Mouse (Mus musculus) induced T-regulatory cell, adult 2 months (primary cell): ENCODE data around the gene Mgp.
A peak's percentile ranks its signal among the peaks of the same experiment; 100 is the strongest.

ENCODE experiments used
- DNase-seq: peaks from one replicate; pipeline ENCODE4 v3.0.0-alpha.2; 2012; ENCODE audit warnings: low read depth

Gene Mgp

DNA sequence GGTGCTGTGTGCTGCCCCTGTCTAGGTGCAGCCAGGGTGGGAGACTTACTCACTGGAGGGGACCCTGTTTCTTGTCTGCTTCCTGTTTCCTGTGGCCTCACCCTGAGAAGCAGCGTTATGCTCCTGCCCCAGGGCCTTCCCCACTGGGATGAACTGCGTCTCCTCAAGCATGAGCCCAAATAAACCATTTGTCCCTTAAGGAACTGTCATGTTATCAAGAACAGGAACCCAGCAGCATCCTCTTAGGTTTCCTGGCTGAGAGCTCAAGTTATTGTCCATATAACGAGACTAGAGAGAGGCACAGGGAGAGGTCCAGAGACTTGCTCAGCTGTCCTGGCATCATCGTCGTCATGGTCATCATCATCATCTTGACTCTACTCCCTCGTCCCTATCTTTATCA is 25.4 kb downstream of the Mgp start:
- no peak for DNase-seq

GRCm38 (mm10) chr6:136848971-136849370 is 26.7 kb downstream of the Mgp start:
- peak; percentile 52 for DNase-seq

DNA sequence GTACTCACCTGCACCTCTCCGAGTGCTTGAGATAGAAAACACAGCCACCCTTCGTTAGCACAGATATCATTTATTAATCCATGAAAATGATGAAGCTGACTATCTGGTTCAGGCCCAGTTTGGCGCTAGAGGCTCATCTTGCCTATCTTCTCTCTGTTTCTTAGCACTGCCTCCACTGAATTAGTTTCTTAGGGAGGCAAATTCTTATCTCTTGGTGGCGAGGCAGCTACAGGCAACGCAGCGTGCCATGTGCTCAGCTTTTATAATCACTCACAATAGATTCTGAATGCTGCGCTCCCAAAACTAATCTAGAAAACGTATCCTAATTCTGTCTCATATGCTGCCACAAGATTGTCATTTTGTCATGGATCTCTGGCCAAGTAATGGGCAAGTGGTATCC is 27.2 kb downstream of the Mgp start:
- no peak for DNase-seq

- DNase-seq: peak; percentile 74
Measured at GRCm38 (mm10) chr6:136847790-136848189, 27.8 kb downstream of the Mgp start.

DNA sequence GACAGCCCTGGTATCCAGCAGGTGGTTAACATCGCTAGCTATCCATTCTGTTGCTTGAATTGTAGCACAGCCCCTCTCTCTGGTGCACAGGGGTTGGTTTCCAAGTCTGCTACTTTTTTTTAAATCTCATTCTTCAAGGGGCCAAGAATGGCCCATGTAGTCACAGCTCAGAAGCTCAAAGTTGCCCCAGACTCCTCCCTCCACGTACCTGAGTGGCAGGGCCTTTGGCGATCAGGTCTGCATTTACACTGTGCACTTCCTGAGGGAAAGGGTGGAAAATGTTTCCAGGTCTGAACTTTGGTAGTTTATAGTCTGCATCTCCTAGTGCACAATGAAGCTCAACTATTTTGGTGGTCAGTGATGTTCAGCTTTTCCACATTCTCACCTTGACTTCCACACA is 28.4 kb downstream of the Mgp start:
- no peak for DNase-seq

DNA sequence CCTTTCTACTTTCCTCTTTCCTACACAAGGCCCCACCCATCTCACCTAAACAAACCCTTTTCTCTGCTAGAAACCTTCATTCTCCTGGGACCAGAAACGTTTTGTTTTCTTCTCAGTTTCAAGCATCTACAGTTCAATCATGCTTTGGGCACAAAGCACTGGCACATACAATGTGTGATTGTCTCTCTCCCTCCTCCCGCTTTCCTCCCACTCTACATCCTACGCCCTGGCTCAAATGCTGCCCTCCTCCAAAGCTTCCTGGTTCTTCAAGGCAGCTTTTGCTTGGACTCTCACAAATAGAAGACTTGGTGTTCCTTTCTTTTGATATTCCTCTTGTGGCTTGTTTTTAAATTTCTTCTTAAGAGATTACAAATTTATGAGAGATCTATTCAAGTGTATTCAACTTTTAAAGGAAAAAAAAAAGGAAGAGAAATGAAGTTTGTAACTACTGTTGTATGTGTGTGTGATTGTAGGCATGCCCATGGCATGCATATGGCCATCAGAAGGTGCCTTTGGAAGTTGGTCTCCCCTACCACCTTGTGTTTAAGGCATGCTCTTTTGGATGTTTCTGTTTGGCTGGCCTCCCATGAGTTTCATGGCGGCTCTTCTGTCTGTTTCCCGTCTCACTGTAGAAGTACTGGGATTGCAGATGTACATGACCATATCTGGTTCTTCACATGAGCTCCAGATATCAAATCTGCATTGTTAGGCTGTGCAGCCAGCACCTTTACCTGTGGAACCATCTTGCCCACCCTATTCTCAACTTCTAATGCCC is 29.7 kb downstream of the Mgp start:
- DNase-seq: no peak

DNA sequence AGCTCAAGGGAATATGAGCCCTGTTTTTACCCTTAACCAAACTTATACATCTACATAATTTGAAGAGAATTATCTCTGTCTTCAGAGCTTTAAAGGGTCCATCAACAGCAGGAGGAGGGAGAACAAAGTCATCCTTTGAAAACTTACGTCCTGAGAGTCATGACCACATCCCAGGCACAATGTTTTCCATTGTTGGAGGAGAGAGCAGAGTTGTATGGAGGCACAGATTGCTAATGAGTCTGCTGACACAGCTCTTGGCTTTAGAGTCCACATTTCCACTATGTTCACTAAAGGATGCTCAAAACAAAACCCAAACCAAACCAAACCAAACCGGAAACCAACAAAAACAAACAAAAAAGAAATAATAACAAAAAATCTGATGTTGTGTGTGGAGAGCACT is 30.7 kb downstream of the Mgp start:
- DNase-seq: no peak

DNA sequence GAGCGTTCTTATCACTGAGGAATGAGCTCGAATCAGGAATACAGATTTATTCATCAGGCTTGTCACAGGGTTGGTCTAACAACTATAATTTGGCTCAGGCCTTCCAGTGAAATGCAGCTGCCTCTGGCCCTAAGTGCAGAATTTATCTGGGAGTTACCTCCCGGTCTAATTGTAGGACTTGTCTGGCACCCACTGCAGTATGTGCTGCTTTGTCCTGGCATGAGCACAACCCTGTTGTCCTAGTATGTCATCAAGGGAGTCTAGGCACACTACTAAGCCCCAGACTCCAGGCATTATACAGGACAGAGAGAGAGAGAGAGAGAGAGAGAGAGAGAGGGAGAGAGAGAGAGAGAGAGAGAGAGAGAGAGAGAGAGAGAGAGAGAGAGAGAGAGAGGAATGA is 38.3 kb downstream of the Mgp start:
- no peak for DNase-seq

DNA sequence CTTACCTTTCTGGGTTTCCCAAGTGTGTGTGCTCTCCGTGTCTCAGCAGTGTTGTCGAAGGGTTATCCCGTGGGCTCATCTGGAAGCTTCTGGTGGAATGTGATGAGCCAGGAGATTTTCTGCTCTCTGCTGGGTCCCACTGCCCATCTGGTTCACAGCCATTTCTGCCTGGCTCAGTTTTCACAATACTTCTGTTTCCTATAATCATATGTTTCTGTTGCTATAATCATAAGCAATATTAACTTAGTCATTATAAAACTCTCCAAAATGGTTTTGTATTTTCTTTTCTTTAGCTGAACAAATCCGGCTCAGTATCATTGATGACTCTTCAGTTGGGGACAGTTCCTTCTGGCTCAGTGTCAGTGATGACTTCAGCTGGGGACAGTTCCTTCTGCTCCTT is 40.3 kb downstream of the Mgp start, which contains the start of gene Smco3:
Gene Smco3 (minus strand): TSS at position 101 of the 400 bp plus-strand sequence.
- DNase-seq: no peak

- DNase-seq: peak; percentile 69
Measured at GRCm38 (mm10) chr6:136831712-136832111, 43.9 kb downstream of the Mgp start.

GRCm38 (mm10) chr6:136828681-136829080 is 46.9 kb downstream of the Mgp start:
- no peak for DNase-seq

DNA sequence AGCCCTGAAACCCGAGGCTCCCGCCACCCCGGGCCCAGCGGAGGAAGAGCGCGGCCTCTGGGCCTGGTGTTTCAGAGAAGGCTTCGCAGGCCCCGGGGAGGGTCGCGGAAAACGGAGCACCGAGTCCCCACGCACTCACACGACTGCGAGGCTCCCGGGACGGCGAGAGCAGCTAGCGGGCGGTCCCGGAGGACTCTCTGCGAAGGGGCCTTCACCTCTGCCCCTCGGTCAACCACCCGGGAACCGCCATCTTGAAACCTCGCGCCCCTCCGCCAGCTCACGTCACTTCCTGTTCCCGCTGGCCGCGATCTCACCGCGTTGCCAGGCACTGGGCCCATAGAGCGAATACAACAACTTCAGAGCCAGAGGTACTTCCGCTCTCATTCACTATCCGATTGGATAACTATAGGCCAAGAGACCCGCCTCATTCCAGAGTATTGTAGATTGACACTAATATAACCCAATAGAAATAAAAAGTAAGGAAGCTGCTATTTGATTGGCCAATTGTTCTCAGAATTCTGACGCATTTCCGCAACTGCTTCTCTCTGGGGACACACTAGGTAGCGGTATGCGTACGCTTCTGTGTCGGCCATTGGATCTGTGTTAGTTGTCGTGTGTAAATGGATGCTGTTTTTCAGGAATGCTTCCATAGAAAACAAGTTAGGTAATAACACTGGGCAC is 47.6 kb downstream of the Mgp start, which contains the start of gene Wbp11:
Gene Wbp11 (minus strand): TSS at position 353 of the 681 bp plus-strand sequence.
- DNase-seq: peak; percentile 96

DNA sequence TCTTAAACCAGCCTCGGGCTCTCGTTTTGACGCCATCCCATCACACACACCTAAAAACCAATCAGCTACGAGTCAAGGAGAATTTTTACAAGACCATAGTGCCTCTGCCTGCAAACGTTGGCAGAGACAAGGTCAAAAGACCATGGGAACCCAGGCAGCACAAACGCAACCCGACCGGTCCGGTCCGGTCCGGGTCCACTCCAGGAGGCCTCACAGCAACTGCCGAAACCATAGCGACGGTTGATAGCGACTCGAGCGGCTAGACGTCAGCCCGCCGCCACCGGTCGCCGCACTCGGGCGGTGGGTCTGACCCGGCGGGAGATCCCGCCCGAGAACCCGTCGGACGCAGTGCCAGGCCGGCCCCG is 48.1 kb downstream of the Mgp start, which contains the start of gene BC049715:
Gene BC049715 (plus strand): TSS at position 111 of the 365 bp plus-strand sequence.
- no peak for DNase-seq

DNA sequence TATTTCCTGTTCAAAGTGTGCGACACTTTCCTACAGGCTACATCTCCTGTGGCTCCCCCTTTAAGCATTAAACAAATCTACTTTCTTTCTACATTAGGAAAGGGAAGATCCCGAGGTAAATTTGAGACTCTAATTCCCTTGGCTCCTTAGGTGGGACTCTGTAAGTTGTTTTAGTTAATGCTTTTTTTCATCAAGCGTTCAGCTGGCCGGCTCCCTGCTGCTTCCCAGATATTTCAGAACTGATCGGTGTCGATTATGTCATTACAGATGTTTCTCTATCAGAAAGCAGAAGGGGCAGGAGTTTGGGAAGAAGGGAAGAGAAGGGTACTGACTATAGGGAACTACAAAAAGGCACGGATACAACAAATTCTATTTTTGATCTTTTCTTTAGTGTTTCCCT is 48.5 kb downstream of the Mgp start:
- no peak for DNase-seq

DNA sequence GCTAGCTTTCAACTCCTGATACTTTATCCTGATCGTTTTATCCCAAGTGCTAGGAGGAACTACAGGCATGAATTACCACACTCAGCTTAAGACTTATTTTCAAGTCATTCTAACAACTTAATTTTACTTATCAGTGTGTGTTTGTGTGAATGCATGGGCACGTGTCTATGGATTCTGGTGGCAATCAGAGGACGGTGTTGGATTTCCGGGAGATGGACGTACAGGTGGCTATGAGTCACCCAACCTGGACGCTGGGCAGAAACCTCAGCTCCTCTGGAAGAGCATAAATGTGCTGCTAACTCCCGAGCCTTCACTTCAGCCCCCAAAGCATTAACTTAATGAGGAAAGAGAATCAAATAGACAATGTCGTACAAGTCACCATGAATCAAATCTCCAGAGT is 50.6 kb downstream of the Mgp start:
- DNase-seq: no peak
